Mouse (Mus musculus) lung, embryonic 14.5 days (tissue): Measurements from ENCODE around the gene Furin. TPM values are rescaled to one million over a fixed set of nuclear protein-coding genes. Genes with fewer than 3 reads are reported as not detected.

Source experiments
- ATAC-seq: fragments of 200-750 bp; cut with Nextera tagmentation; 2 replicates; pipeline ENCODE4 v1.8.0; 2017; ENCODE audit warnings: mild to moderate bottlenecking, moderate TSS enrichment, moderate library complexity; ENCODE audit not compliant: insufficient read depth
- DNase-seq: peaks from one replicate; pipeline ENCODE4 v3.0.0-alpha.2; 2015
- H3K27ac ChIP-seq: fragments of 300-500 bp; sonication (generic); 2 replicates; pipeline ENCODE4 v1.5.1; 2014; ENCODE audit warnings: low read depth, mild to moderate bottlenecking, moderate library complexity
- H3K27me3 ChIP-seq: fragments of 300-500 bp; sonication (generic); 2 replicates; pipeline ENCODE4 v1.6.1; 2014; ENCODE audit warnings: low read length, control low read depth; ENCODE audit not compliant: insufficient read depth
- H3K36me3 ChIP-seq: fragments of 300-500 bp; sonication (generic); 2 replicates; pipeline ENCODE4 v1.6.1; 2014; ENCODE audit warnings: control low read depth; ENCODE audit not compliant: insufficient read depth
- H3K4me1 ChIP-seq: fragments of 300-500 bp; sonication (generic); 2 replicates; pipeline ENCODE4 v1.6.1; 2014; ENCODE audit warnings: antibody characterized with exemption, control low read depth; ENCODE audit not compliant: insufficient read depth
- H3K4me2 ChIP-seq: fragments of 300-500 bp; sonication (generic); 2 replicates; pipeline ENCODE4 v1.6.1; 2014; ENCODE audit warnings: mild to moderate bottlenecking
- H3K4me3 ChIP-seq: fragments of 300-500 bp; sonication (generic); 2 replicates; pipeline ENCODE4 v1.5.1; 2014; ENCODE audit warnings: low read depth, low read length
- H3K9ac ChIP-seq: fragments of 300-500 bp; sonication (generic); 2 replicates; pipeline ENCODE4 v1.6.1; 2014
- H3K9me3 ChIP-seq: fragments of 300-500 bp; sonication (generic); 2 replicates; pipeline ENCODE4 v1.6.1; 2016; ENCODE audit warnings: low read depth, low read length, control low read depth
- CTCF ChIP-seq: IDR thresholded peaks from 2 replicates; pipeline ENCODE4 v1.5.1; 2016; ENCODE audit warnings: antibody characterized with exemption, low read depth
- WGBS: fragments of 180-500 bp; shearing (Covaris S2); extraction: QIAGEN DNeasy Blood & Tissue Kit; methylation state at CpG from one replicate; pipeline ENCODE4 v1.1.7; 2014; 5-methylcytosine and 5-hydroxymethylcytosine counted together
- polyA plus RNA-seq: library from polyadenylated mRNA; unstranded; fragments of >200 nt; fragmentation: Nextera tagmentation; extraction: Ambion mirVana; gene quantifications from 2 replicates; pipeline ENCODE4 v1.2.1, GENCODE M21; 2014

The Furin gene
- polyA plus RNA-seq, 1 experiment from 2014 or later, result 19.4 TPM

DNA sequence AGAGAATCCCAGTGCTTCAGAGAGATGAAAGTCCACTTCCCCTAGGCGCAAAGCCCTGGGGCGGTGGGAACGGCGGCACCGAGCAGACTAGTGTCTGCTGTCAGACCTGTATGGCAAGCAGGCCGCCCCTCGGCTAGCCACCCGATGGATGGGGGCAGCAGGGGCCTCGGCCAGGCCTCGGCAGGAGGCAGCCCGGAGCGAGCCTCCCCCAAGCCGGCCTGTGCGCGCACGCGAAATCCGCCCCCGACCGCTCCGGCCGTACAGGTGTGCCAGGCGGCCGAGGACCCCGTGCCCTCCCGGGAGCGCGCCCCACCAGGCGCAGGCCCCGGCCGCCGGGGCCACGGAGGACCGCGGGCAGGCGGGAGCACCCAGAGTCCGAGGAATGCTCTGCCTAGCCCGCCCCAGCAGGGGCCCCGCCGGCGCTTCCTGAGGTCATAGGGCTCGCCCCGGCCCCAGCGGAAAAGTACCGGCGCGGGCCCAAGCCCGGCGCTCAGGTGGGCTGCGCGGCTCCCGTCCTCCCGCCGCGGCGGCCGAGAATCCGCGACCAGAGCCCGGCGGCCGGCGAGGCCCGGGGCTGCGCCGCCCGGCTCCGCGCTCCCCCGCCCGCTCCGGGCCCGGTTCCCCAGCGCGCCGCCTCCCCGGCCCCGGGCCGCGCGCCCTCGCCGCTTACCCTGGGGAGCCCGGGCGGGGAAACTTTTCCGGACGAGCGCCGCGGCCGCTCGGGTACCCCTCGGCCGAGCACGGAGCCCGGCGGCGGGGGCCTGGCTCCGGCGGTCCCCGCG is 3.2 kb downstream of the Furin start:
- ATAC-seq (peak; percentile 44), DNase-seq (peak; percentile 53)
- no peaks in the 10 kb centered on the region for H3K27me3 ChIP-seq
- peaks cover 12% of the 10 kb centered on the region for H3K36me3 ChIP-seq
- H3K4me2 ChIP-seq, result peak overlapping the region; percentile 80
- H3K9ac ChIP-seq, result peak overlapping the region; percentile 94
- H3K4me1 ChIP-seq, result peaks cover 25% of the 10 kb centered on the region
- H3K4me3 ChIP-seq, result peak overlapping the region; percentile 83
- TF ChIP-seq CTCF, result no peak
- WGBS, result under 1% methylated on average over 99 of the region's 102 CpGs
- H3K27ac ChIP-seq, result peak overlapping the region; percentile 93
- H3K9me3 ChIP-seq, result no peaks in the 10 kb centered on the region

DNA sequence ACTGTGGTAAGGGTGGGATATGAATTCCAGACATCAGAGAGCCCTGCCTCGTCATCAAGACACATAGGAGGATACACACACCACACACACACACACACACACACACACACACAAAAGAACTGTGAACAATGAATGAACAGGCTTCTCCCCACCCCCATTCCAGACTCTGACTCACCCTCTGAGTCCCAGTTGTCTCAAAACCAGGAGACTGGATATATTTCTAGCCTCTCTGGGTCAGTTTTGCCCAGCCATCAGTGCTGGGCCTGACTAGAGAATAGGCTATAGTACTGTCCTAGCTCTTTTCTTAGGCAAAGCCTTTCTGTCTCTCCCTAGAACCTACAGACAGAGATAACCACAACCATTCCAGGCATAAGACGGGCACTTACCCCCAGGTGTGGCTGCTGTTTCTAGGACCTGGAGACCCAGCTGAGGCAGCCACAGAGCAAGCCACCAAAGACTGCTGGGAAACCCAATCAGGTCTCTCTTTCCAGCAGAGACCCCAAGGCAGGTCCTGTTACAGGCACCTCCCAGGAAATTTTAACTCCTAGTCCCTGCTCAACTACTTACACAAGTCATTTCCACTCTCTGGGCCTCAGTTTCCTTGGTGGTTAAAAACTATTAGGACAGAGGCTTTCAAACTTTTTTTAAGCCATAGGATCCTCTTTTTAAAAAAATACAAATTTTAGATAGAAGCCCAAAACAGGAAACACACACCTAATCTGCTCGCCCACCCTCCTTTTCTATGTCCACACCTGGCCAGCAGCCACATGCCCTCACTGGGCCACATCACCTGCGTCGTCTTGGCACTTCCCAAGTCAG is 4.0 kb downstream of the Furin start:
- Histone ChIP-seq H3K4me2 (peak overlapping the region; percentile 80), H3K4me3 (peak overlapping the region; percentile 83), H3K9me3 (no peaks in the 10 kb centered on the region), H3K9ac (peak overlapping the region; percentile 94), H3K27ac (peak overlapping the region; percentile 93), H3K4me1 (peaks cover 25% of the 10 kb centered on the region), H3K36me3 (peaks cover 19% of the 10 kb centered on the region), H3K27me3 (no peaks in the 10 kb centered on the region)
- no peak for ATAC-seq
- TF ChIP-seq CTCF, result no peak
- 22% methylated on average over 5 of the region's 5 CpGs for WGBS
- DNase-seq, result no peak

DNA sequence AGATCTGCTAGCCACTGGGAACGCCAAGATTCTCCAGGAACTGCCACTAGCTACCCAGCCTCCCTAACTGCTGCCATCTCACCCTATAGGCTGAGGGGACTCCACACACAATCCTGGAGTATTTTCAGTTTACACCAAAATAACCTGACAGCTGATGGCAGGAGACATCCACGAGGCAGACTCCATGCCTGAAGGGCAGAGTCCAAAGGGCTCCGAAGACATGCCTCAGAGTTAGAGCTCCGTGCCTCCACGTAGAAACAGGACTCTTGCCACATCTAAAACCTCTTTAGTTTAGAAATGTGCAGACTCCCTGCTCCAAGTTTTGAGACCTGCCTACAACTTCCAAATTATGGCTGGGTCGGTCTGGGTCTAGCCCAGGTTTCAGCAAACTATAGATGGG is 4.7 kb downstream of the Furin start:
- no peak for TF ChIP-seq CTCF
- H3K27me3 ChIP-seq, result no peaks in the 10 kb centered on the region
- H3K4me3 ChIP-seq, result peak overlapping the region; percentile 83; the same call in 1 of the 2 replicates
- ATAC-seq, result no peak
- 57% methylated on average over 6 of the region's 6 CpGs for WGBS
- H3K4me2 ChIP-seq, result peak overlapping the region; percentile 80
- peaks cover 24% of the 10 kb centered on the region for H3K36me3 ChIP-seq
- H3K4me1 ChIP-seq, result peaks cover 25% of the 10 kb centered on the region
- 0 out of 2 replicates have a peak overlapping the region, but pooled peaks have one; percentile 37 for H3K27ac ChIP-seq
- peak overlapping the region; percentile 94; the same call in 1 of the 2 replicates for H3K9ac ChIP-seq
- H3K9me3 ChIP-seq, result no peaks in the 10 kb centered on the region
- no peak for DNase-seq

DNA sequence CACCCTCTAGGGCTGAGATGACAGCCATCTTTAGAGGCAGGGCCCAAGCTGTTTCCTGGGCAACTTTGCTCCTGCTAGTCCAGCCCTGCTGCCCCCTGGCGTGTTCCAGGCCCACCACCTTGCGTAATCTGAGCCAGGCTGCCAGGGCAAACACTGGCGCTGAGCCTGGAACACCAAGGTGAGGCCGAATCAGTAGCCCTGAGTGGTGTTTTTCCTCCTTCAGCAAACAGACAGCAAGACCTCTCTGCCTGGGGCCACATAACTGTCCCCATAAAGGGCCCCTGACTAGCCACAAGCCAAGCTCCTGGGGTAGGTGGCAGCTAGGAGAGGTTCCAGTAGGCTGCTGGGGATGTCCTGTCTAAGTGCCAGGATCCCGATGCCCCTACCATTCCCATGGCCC is 5.1 kb downstream of the Furin start:
- Histone ChIP-seq H3K27ac (no peak overlapping the region), H3K9ac (0 out of 2 replicates have a peak overlapping the region, but pooled peaks have one; percentile 94), H3K27me3 (no peaks in the 10 kb centered on the region), H3K9me3 (no peaks in the 10 kb centered on the region), H3K4me3 (no peak overlapping the region; the same call in 1 of the 2 replicates), H3K4me1 (peaks cover 25% of the 10 kb centered on the region), H3K4me2 (peak overlapping the region; percentile 80), H3K36me3 (peaks cover 29% of the 10 kb centered on the region)
- peak; percentile 41; the same call in 1 of the 2 replicates for TF ChIP-seq CTCF
- ATAC-seq (no peak), DNase-seq (peak; percentile 59)
- 51% methylated on average over 5 of the region's 5 CpGs for WGBS

DNA sequence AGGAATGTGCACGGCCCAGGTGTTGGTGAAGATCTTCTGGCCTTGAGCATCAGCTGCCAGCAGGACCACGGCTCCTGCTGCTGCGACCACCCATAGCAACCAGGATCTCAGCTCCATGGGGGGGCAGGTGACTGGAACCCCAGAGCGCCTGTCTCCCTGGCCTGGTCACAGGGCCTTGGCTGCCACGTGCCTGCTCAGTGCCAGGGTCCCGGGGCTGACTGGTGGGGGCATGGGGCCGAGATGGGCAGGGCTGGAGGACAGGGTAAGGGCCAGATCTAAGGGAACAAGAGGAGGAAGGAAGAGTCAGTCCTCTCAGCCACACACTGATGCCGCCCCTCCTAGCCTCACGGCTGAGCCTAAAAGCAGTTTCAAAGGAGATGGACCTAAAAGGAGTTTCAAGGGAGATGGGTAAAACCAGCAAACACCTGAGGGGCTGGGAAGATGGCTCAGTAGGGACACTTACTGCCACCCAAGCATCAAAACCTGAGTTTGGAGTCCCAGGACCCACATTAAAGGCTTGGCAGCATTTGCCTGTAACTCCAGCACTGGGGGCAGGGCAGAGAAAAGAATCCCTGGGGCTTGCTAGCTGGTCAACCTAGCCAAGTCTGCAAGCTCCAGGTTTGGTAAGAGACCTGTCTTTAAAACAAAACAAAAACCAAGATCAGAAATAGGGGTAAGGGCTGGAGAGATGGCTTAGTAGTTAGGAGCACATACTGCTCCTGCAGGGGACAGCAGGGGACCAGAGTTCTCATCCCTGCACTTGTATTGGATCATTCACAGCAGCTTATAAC is 6.4 kb downstream of the Furin start:
- peaks cover 37% of the 10 kb centered on the region for H3K36me3 ChIP-seq
- no peak overlapping the region for H3K9ac ChIP-seq
- ATAC-seq (no peak), DNase-seq (no peak)
- no peaks in the 10 kb centered on the region for H3K9me3 ChIP-seq
- H3K4me3 ChIP-seq, result no peak overlapping the region
- no peak overlapping the region for H3K27ac ChIP-seq
- WGBS, result 70% methylated on average over 9 of the region's 9 CpGs
- peaks cover 25% of the 10 kb centered on the region for H3K4me1 ChIP-seq
- H3K27me3 ChIP-seq, result no peaks in the 10 kb centered on the region
- TF ChIP-seq CTCF, result no peak
- H3K4me2 ChIP-seq, result no peak overlapping the region

DNA sequence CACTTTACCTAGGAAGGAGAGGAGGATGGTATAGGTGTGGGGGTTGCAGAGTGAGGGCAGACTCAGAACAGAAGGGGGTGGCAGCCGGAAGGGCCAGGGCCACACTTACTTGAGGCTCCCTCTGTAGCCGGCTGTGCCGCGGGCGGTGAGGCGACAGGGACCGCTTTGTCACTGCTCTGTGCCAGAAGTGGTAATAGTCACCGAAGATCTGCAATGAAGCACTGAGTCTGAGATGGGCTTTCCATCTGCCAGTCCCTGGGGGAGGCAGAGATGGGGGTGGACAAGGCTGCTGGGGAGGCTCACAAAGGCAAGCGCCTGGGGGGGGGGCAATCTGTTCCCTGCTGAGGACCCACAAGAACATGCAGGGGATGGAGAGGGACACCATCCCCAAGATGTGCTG is 7.2 kb downstream of the Furin start:
- no peak overlapping the region for H3K9ac ChIP-seq
- no peaks in the 10 kb centered on the region for H3K9me3 ChIP-seq
- peaks cover 46% of the 10 kb centered on the region for H3K36me3 ChIP-seq
- H3K4me3 ChIP-seq, result no peak overlapping the region
- H3K27ac ChIP-seq, result no peak overlapping the region
- no peaks in the 10 kb centered on the region for H3K27me3 ChIP-seq
- H3K4me1 ChIP-seq, result peaks cover 18% of the 10 kb centered on the region
- no peak for TF ChIP-seq CTCF
- no peak overlapping the region for H3K4me2 ChIP-seq
- WGBS, result 94% methylated on average over 9 of the region's 9 CpGs
- DNase-seq (no peak), ATAC-seq (no peak)
